Mouse (Mus musculus) heart, postnatal 0 days (tissue): ENCODE data around the gene Olfr1143. TPM values are rescaled to one million over a fixed set of nuclear protein-coding genes. Genes with fewer than 3 reads are reported as not detected.

Experiments used
- ATAC-seq: fragments of 200-750 bp; cut with Nextera tagmentation; 2 replicates; pipeline ENCODE4 v1.8.0; 2017; ENCODE audit warnings: low read depth, moderate number of reproducible peaks, moderate library complexity; ENCODE audit not compliant: insufficient read depth
- DNase-seq: peaks from one replicate; pipeline ENCODE4 v3.0.0-alpha.2; 2016; ENCODE audit warnings: low spot score
- H3K27ac ChIP-seq: fragments of 300-500 bp; sonication (generic); 2 replicates; pipeline ENCODE4 v1.5.1; 2014; ENCODE audit warnings: low read depth, mild to moderate bottlenecking
- H3K27me3 ChIP-seq: fragments of 300-500 bp; sonication (generic); 2 replicates; pipeline ENCODE4 v1.6.1; 2014; ENCODE audit warnings: low read length, mixed read lengths; ENCODE audit not compliant: control insufficient read depth, insufficient read depth
- H3K36me3 ChIP-seq: fragments of 300-500 bp; sonication (generic); replicated peaks from 2 replicates; pipeline ENCODE4 v1.6.1; 2014; ENCODE audit warnings: low read length, mixed read lengths; ENCODE audit not compliant: control insufficient read depth, insufficient read depth
- H3K4me1 ChIP-seq: fragments of 300-500 bp; sonication (generic); 2 replicates; pipeline ENCODE4 v1.6.1; 2014; ENCODE audit warnings: antibody characterized with exemption; ENCODE audit not compliant: control insufficient read depth, insufficient read depth
- H3K4me2 ChIP-seq: fragments of 300-500 bp; sonication (generic); 2 replicates; pipeline ENCODE4 v1.6.1; 2014; ENCODE audit warnings: low read depth, mild to moderate bottlenecking, low read length, moderate library complexity
- H3K4me3 ChIP-seq: fragments of 300-500 bp; sonication (generic); 2 replicates; pipeline ENCODE4 v1.5.1; 2014; ENCODE audit warnings: low read depth, low read length
- H3K9ac ChIP-seq: fragments of 300-500 bp; sonication (generic); replicated peaks from 2 replicates; pipeline ENCODE4 v1.6.1; 2014; ENCODE audit warnings: low read depth, low read length, mixed read lengths
- H3K9me3 ChIP-seq: fragments of 300-500 bp; sonication (generic); replicated peaks from 2 replicates; pipeline ENCODE4 v1.6.1; 2016; ENCODE audit warnings: low read length; ENCODE audit not compliant: control insufficient read depth
- CTCF ChIP-seq: IDR thresholded peaks from 2 replicates; pipeline ENCODE4 v1.5.1; 2016; ENCODE audit warnings: antibody characterized with exemption, control low read depth, low read depth
- EP300 ChIP-seq: IDR thresholded peaks from 2 replicates; pipeline ENCODE4 v1.6.1; 2016; ENCODE audit warnings: antibody characterized with exemption, low read depth
- WGBS: fragments of 180-500 bp; shearing (Covaris S2); extraction: QIAGEN DNeasy Blood & Tissue Kit; methylation state at CpG from one replicate; pipeline ENCODE4 v1.1.7; 2014; 5-methylcytosine and 5-hydroxymethylcytosine counted together
- polyA plus RNA-seq: library from polyadenylated mRNA; unstranded; fragments of >200 nt; fragmentation: Nextera tagmentation; extraction: Ambion mirVana; gene quantifications from 2 replicates; pipeline ENCODE4 v1.2.1, GENCODE M21; 2015
- total RNA-seq: library from RNA; depleted of rRNA; stranded (reverse); fragments of >200 nt; gene quantifications from 2 replicates; pipeline ENCODE4 v1.2.3, GENCODE M21; 2014; ENCODE audit warnings: low replicate concordance; rRNA removed

Gene Olfr1143
- total RNA-seq (not detected in 2 replicates), polyA plus RNA-seq (not detected in 2 replicates)

DNA sequence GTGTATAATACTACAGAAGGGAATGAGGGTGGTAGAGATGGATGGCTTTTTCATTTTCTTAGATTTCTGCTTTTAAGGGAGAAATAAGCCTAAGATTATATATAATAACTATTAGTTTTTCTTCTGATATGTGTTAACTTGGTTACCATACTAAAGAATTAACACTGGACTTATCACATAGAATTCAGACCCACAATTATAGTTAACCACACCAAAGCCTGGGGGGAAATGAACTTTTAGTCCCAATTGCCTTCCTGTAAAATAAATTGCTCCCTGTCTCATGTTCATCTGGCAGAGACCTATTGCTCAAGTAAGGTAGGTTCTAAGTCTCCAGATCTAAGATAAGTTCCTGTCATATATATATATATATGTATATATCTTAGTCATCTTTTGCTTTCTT is at the start of gene Olfr1143:
Gene Olfr1143, plus strand, starts transcription at position 301 of the 400 bp plus-strand sequence.
- no peaks in the 10 kb centered on the region for H3K4me1 ChIP-seq

DNA sequence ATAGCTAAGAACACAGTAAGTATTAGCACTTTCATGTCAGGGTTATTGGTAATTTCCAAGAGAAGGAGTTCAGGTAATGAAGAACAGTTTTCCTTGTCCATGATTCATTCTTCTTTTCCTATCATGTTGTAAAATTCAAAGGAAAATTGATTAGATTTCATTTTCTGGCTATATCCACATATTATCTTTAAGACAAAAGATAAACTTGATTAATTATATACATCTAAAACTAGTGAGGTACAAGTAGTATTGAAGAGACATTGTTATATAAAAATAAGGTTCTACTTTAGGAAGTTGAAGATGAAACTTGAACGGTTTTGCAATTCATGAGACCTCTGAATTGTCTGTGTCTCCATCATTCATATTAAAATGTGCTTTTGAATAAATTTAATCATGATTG is 46.5 kb upstream of the Olfr1143 start, which contains the start of gene Olfr1141:
Gene Olfr1141, minus strand, starts transcription at position 101 of the 400 bp plus-strand sequence.
- Histone ChIP-seq H3K9me3 (no peaks in the 10 kb centered on the region), H3K4me3 (no peak within 1 kb of the TSS)
- ATAC-seq, result no peak

More for the DNA sequence above, at the start of gene Olfr1143:
- ATAC-seq (no peak), DNase-seq (no peak)
- Histone ChIP-seq H3K4me3 (no peak within 1 kb of the TSS), H3K9ac (no peak within 1 kb of the TSS), H3K27ac (no peak within 1 kb of the TSS), H3K4me2 (no peak within 1 kb of the TSS), H3K9me3 (no peaks in the 10 kb centered on the region), H3K27me3 (no peaks in the 10 kb centered on the region), H3K36me3 (no peaks in the 10 kb centered on the region)
- TF ChIP-seq EP300, result no peak
- TF ChIP-seq CTCF, result no peak

GRCm38 (mm10) chr2:87776143-87776542 is 24.2 kb upstream of the Olfr1143 start:
- Histone ChIP-seq H3K9me3 (no peaks in the 10 kb centered on the region), H3K36me3 (no peaks in the 10 kb centered on the region), H3K4me3 (no peak overlapping the region), H3K4me1 (no peaks in the 10 kb centered on the region), H3K9ac (no peak overlapping the region), H3K27me3 (no peaks in the 10 kb centered on the region), H3K4me2 (no peak overlapping the region), H3K27ac (no peak overlapping the region)
- DNase-seq, result no peak
- ATAC-seq, result no peak
- TF ChIP-seq CTCF, result no peak
- no peak for TF ChIP-seq EP300
- WGBS, result 42% methylated on average over 1 of the region's 1 CpGs

More for the DNA sequence above, 46.5 kb upstream of the Olfr1143 start, which contains the start of gene Olfr1141:
- 65% methylated on average over 1 of the region's 1 CpGs for WGBS
- H3K27ac ChIP-seq, result no peak within 1 kb of the TSS
- no peaks in the 10 kb centered on the region for H3K27me3 ChIP-seq
- H3K4me2 ChIP-seq, result no peak within 1 kb of the TSS
- DNase-seq, result no peak
- TF ChIP-seq CTCF (no peak), EP300 (no peak)
- H3K4me1 ChIP-seq, result no peaks in the 10 kb centered on the region
- H3K36me3 ChIP-seq, result no peaks in the 10 kb centered on the region
- no peak within 1 kb of the TSS for H3K9ac ChIP-seq

- H3K27me3 ChIP-seq, result no peaks in the 10 kb centered on the region
- H3K36me3 ChIP-seq, result no peaks in the 10 kb centered on the region
- H3K4me2 ChIP-seq, result no peak within 1 kb of the TSS
- ATAC-seq (no peak), DNase-seq (no peak)
- H3K4me3 ChIP-seq, result no peak within 1 kb of the TSS
- no peak within 1 kb of the TSS for H3K27ac ChIP-seq
- H3K9ac ChIP-seq, result no peak within 1 kb of the TSS
- H3K9me3 ChIP-seq, result no peaks in the 10 kb centered on the region
- no peaks in the 10 kb centered on the region for H3K4me1 ChIP-seq
- WGBS, result 73% methylated on average over 4 of the region's 4 CpGs
- no peak for TF ChIP-seq CTCF
- TF ChIP-seq EP300, result no peak
These were observed 21.2 kb upstream of the Olfr1143 start, which contains the start of gene Olfr152 for GRCm38 (mm10) chr2:87779183-87779582. Olfr152 (plus strand) TSS chr2:87779483.

GRCm38 (mm10) chr2:87809522-87809921 is 9.1 kb downstream of the Olfr1143 start, which contains the start of gene Olfr1145:
Olfr1145 (plus strand) TSS chr2:87809822.
- H3K4me2 ChIP-seq, result no peak within 1 kb of the TSS
- WGBS, result 59% methylated on average over 1 of the region's 1 CpGs
- no peak within 1 kb of the TSS for H3K4me3 ChIP-seq
- no peak within 1 kb of the TSS for H3K9ac ChIP-seq
- H3K27ac ChIP-seq, result no peak within 1 kb of the TSS
- H3K36me3 ChIP-seq, result no peaks in the 10 kb centered on the region
- H3K27me3 ChIP-seq, result no peaks in the 10 kb centered on the region
- ATAC-seq (no peak), DNase-seq (no peak)
- no peak for TF ChIP-seq EP300
- no peak for TF ChIP-seq CTCF
- H3K9me3 ChIP-seq, result no peaks in the 10 kb centered on the region
- no peaks in the 10 kb centered on the region for H3K4me1 ChIP-seq

DNA sequence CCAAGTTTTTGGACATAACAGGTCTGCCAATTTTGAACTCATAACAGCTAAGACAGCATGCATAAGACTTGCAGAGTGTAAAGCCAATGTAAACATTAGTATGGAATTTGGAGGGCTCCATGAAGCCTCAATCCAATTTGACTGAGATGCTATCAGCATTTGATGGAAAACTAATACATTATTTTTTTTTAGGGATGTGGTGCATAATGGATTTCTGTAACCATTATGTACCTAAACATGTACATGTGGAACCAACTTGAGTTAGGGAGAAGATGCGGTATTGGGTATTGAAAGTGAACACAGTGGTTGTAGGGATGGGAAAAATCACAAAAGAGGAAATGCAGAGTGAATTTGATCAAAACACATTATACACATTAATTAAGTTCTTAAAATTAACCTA is 29.8 kb downstream of the Olfr1143 start, which contains the start of gene Olfr1148:
Gene Olfr1148, plus strand, starts transcription at position 301 of the 400 bp plus-strand sequence.
- no peak within 1 kb of the TSS for H3K4me3 ChIP-seq
- 77% methylated on average over 1 of the region's 1 CpGs for whole genome bisulfite sequencing
- H3K9ac ChIP-seq, result no peak within 1 kb of the TSS
- H3K27ac ChIP-seq, result no peak within 1 kb of the TSS
- no peak for TF ChIP-seq EP300
- no peak for TF ChIP-seq CTCF
- H3K27me3 ChIP-seq, result no peaks in the 10 kb centered on the region
- no peaks in the 10 kb centered on the region for H3K4me1 ChIP-seq
- no peaks in the 10 kb centered on the region for H3K36me3 ChIP-seq
- H3K4me2 ChIP-seq, result no peak within 1 kb of the TSS
- DNase-seq, result no peak
- no peaks in the 10 kb centered on the region; the same call in 1 of the 2 replicates for H3K9me3 ChIP-seq
- ATAC-seq, result no peak
